ENCODE assay signal across 31 mouse cellular contexts in genomic region chr14:20397220-20397619, GRCm38 (mm10). TPM values are rescaled to one million over a fixed set of nuclear protein-coding genes. Genes with fewer than 3 reads are reported as not detected.
"Had no signal": no experiment of that assay in that cellular context is flagged by ENCODE, and none has a peak within 500 bp of the region (broad histone marks: within the 10 kb centered on the region; RNA-seq: fewer than 3 reads in every experiment).

No protein-coding gene starts in this region.

- H3K4me1 ChIP-seq: limb, embryonic 12.5 days had no signal

- H3K4me2 ChIP-seq: heart, embryonic 12.5 days; hindbrain, embryonic 12.5 days; hindbrain, embryonic 14.5 days; intestine, embryonic 15.5 days; limb, embryonic 12.5 days; liver, embryonic 11.5 days; liver, embryonic 13.5 days; liver, embryonic 15.5 days had no signal

- H3K9ac ChIP-seq: heart, embryonic 12.5 days; hindbrain, embryonic 12.5 days; hindbrain, embryonic 14.5 days; intestine, embryonic 15.5 days; limb, embryonic 12.5 days; liver, embryonic 13.5 days; liver, embryonic 15.5 days; liver, postnatal 0 days had no signal

- DNase-seq: gastrocnemius, postnatal 10 days; gastrocnemius, postnatal 36 days; heart, adult 18-20 months; heart, postnatal 10 days; heart, postnatal 4 days; kidney, adult 18-20 months; kidney, adult 8-10 months; kidney, postnatal 10 days; kidney, postnatal 25 days; kidney, postnatal 4 days; liver; liver, embryonic 13.5 days; liver, postnatal 0 days had no signal

- H3K4me3 ChIP-seq: heart, embryonic 10.5 days; heart, embryonic 12.5 days; hindbrain, embryonic 10.5 days; hindbrain, embryonic 12.5 days; intestine, embryonic 15.5 days; layer of hippocampus, adult 2 months; left cerebral cortex, adult 2 months; limb, embryonic 10.5 days; limb, embryonic 12.5 days; liver, embryonic 13.5 days; liver, embryonic 15.5 days had no signal

- H3K36me3 ChIP-seq: heart, embryonic 10.5 days; heart, embryonic 12.5 days; hindbrain, embryonic 10.5 days; hindbrain, embryonic 12.5 days; intestine, embryonic 15.5 days; limb, embryonic 10.5 days; limb, embryonic 12.5 days; liver, embryonic 13.5 days; liver, embryonic 15.5 days had no signal

- H3K27ac ChIP-seq: heart, embryonic 10.5 days; hindbrain, embryonic 10.5 days; hindbrain, embryonic 12.5 days; hindbrain, embryonic 14.5 days; intestine, embryonic 15.5 days; layer of hippocampus, adult 2 months; left cerebral cortex, adult 2 months; limb, embryonic 10.5 days; limb, embryonic 12.5 days; liver, embryonic 13.5 days; liver, embryonic 15.5 days had no signal

- H3K9me3 ChIP-seq: heart, embryonic 10.5 days; heart, embryonic 12.5 days; hindbrain, embryonic 10.5 days; hindbrain, embryonic 12.5 days; intestine, embryonic 15.5 days; limb, embryonic 10.5 days; limb, embryonic 12.5 days; liver, embryonic 13.5 days; liver, embryonic 15.5 days had no signal

- H3K27me3 ChIP-seq: heart, embryonic 12.5 days; hindbrain, embryonic 12.5 days; intestine, embryonic 15.5 days; limb, embryonic 12.5 days; liver, embryonic 13.5 days had no signal

- ATAC-seq: hindbrain, embryonic 16.5 days; inflammation-experienced regulatory T-cells, adult 6 months; intestine, embryonic 15.5 days; intestine, postnatal 0 days; liver, postnatal 0 days had no signal

RNA-seq across cellular contexts. Expression of gene Cfap70, which starts 54.8 kb away (rescaled TPM):
- total RNA-seq: granulocyte monocyte progenitor cell, adult 5-6 weeks; heart, adult 8-10 months; heart, postnatal 25 days had no signal
- polyA plus RNA-seq: heart, embryonic 12.5 days; inflammation-experienced regulatory T-cells, adult 6 months; intestine, postnatal 0 days; liver, embryonic 11.5 days; liver, embryonic 13.5 days; liver, embryonic 15.5 days had no signal
